Mouse (Mus musculus) ES-E14 (cell line): ENCODE data around the gene Igf1.

Experiments
- HCFC1 ChIP-seq: IDR thresholded peaks from 2 replicates; pipeline ENCODE4 v1.6.1; 2012; ENCODE audit warnings: low read length, inconsistent platforms, borderline replicate concordance; ENCODE audit not compliant: insufficient read depth
- ZNF384 ChIP-seq: IDR thresholded peaks from 2 replicates; pipeline ENCODE4 v1.6.1; 2012; ENCODE audit warnings: low read depth, low read length, inconsistent platforms

DNA sequence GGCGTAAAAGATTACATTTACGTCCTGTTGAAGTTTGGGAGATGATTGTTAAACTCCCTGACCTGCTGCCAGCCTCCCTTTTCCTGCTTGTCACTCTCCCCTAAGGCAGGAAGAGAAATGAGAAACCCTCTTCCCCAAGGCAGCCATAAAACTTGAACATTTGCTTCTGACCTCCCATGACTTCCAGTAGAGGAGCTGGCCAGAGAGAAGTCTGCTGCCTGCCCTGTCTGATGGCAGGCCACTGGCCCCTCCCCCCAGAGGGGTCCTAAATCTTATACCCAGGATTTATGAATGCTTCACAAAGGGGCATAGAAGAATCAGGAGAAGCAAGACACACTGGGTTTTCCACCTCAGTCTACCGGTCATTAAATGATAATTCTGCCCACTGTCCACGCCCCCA, 5.3 kb downstream of the Igf1 start:
- TF ChIP-seq ZNF384 (no peak), HCFC1 (no peak)
